ENCODE assay signal across 8 mouse cellular contexts in the genomic region with DNA sequence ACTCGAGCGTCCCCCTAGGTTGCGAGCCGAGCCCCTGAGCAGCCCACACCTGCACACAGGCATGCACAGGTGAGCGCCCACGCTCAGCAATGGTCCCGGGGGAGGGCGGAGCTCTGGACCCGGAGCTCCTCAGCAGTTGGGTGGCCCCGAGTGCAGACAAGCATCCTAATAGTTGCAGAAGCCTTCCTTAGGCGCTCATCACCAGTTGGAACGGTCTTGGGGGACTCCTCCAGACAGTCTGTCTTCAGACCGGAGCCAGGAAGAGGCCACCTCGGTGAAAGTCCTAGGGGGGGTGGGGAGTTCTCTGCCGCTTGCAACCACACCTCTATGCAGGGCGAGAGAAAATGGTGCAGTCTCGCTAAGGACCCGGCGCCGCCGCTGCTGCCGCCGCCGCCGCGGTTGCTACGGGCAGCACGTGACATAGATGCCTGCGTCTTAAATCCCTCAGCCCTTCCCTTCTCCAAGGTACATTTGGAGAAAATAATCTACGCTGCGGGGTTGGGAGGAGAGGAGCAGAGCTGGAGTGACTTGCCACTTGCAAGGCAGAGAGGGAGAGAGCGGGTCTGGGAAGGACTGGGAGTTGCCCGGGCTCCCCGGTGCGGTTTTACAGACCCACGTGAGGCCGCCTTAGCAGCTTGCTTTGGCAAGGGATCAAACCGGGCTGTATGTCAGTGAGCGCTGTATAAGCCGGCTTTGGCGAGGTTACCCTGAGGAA.
DNase-seq lines count a peak whose midpoint lies in the region; ATAC-seq and TF ChIP-seq lines count a peak whose summit lies in the region.

No protein-coding gene starts in this region.

- H3K4me3 ChIP-seq in ES-E14 (ENCODE audit: insufficient read depth in 1 of 2, low read depth in 1 of 2, low read length in 2 of 2, poor library complexity in 1 of 2, severe bottlenecking in 1 of 2), result peak overlapping the region; percentile 68
- peak overlapping the region; percentile 58 for H3K4me3 ChIP-seq in hindbrain, embryonic 12.5 days

- no peaks in the 10 kb centered on the region for H3K4me1 ChIP-seq in ES-E14 (ENCODE audit: control insufficient read depth in 2 of 2, insufficient read depth in 2 of 2, low read length in 2 of 2, poor library complexity in 1 of 2)
- H3K4me1 ChIP-seq in hindbrain, embryonic 12.5 days, result peaks cover 19% of the 10 kb centered on the region

- peaks cover 15% of the 10 kb centered on the region for H3K27me3 ChIP-seq in hindbrain, embryonic 12.5 days

- peak overlapping the region; percentile 100 for H3K4me2 ChIP-seq in hindbrain, embryonic 12.5 days (replicated peaks)

- WGBS in hindbrain, embryonic 12.5 days, result under 1% methylated on average over 41 of the region's 41 CpGs

- DNase-seq in ES-E14 (ENCODE audit: low read depth, low spot score), result no peak
- peak; percentile 90 for DNase-seq in cerebellum, adult 9-10 months
- peak; percentile 68 to 81 for DNase-seq in frontal cortex, postnatal 10 days (ENCODE audit: low spot score in 2 of 2)
- DNase-seq in layer of hippocampus, postnatal 36 days, result peak; percentile 74 to 77
- DNase-seq in lung, postnatal 10 days, result peak; percentile 30
- DNase-seq in retina, postnatal 1 day, result peak; percentile 86

- no peak overlapping the region for H3K27ac ChIP-seq in ES-E14 (ENCODE audit: insufficient read depth, low read depth, low read length, poor library complexity, severe bottlenecking)
- H3K27ac ChIP-seq in hindbrain, embryonic 12.5 days, result peak overlapping the region; percentile 35; the same call in 1 of the 2 replicates

- no peaks in the 10 kb centered on the region for H3K9me3 ChIP-seq in ES-E14 (ENCODE audit: control insufficient read depth, insufficient read depth, low read depth, low read length)
- H3K9me3 ChIP-seq in hindbrain, embryonic 12.5 days (replicated peaks), result no peaks in the 10 kb centered on the region

- no peaks in the 10 kb centered on the region for H3K36me3 ChIP-seq in ES-E14 (ENCODE audit: control insufficient read depth, insufficient read depth, low read length, poor library complexity, severe bottlenecking)
- H3K36me3 ChIP-seq in hindbrain, embryonic 12.5 days, result no peaks in the 10 kb centered on the region

- H3K9ac ChIP-seq in ES-E14 (ENCODE audit: insufficient read depth, low read depth, low read length, poor library complexity, severe bottlenecking), result 0 out of 2 replicates have a peak overlapping the region, but pooled peaks have one; percentile 44
- H3K9ac ChIP-seq in hindbrain, embryonic 12.5 days, result peak overlapping the region; percentile 59

- ATAC-seq in hindbrain, embryonic 12.5 days (ENCODE audit: low FRiP score), result peak; percentile 89
- no peak for ATAC-seq in CD4-positive, CD25-positive, alpha-beta regulatory T cell, adult 4 months

- in situ Hi-C loops in ES-E14 (cut with MboI; ENCODE audit: low sequenced_read_pairs in 2 of 2, unreplicated experiment in 2 of 2), result no loop called here

TF ChIP-seq in ES-E14, 5 proteins besides CTCF, POLR2A, EP300 and RAD21:
- no peak for TF ChIP-seq HCFC1 (IDR thresholded peaks at IDR 0.05; ENCODE audit: borderline replicate concordance, insufficient read depth, low read length)
- TF ChIP-seq ZC3H11A (IDR thresholded peaks at IDR 0.05; ENCODE audit: borderline replicate concordance, low read depth, low read length), result no peak
- TF ChIP-seq CHD2 (IDR thresholded peaks at IDR 0.05; ENCODE audit: low read depth, low read length), result no peak
- TF ChIP-seq MAFK (IDR thresholded peaks at IDR 0.05; ENCODE audit: insufficient read depth, low read depth, low read length), result no peak
- no peak for TF ChIP-seq ZNF384 (IDR thresholded peaks at IDR 0.05; ENCODE audit: low read depth, low read length)
